Mouse (Mus musculus) left cerebral cortex, postnatal 36 days (tissue): ENCODE data around the gene Gucy2g. TPM values are rescaled to one million over a fixed set of nuclear protein-coding genes. Genes with fewer than 3 reads are reported as not detected.

ENCODE experiments used
- DNase-seq, 2 experiments: peaks; one replicate each; pipeline ENCODE4 v3.0.0; 2021 to 2022; ENCODE audit warnings: low spot score in 2 of 2, mixed read lengths in 1 of 2
- intact Hi-C: fragments of 180-260 bp; cut with DNase I; formaldehyde crosslinking; loops from one replicate; pipeline ENCODE4 v1.15.1; 2025
- total RNA-seq, 2 experiments: library from RNA; stranded (reverse); gene quantifications; 2 replicates each; pipeline ENCODE4 v1.2.3; 2021

Gene Gucy2g
- total RNA-seq, 2 experiments from 2014 or later, result 2.6 to 3.6 TPM

DNA sequence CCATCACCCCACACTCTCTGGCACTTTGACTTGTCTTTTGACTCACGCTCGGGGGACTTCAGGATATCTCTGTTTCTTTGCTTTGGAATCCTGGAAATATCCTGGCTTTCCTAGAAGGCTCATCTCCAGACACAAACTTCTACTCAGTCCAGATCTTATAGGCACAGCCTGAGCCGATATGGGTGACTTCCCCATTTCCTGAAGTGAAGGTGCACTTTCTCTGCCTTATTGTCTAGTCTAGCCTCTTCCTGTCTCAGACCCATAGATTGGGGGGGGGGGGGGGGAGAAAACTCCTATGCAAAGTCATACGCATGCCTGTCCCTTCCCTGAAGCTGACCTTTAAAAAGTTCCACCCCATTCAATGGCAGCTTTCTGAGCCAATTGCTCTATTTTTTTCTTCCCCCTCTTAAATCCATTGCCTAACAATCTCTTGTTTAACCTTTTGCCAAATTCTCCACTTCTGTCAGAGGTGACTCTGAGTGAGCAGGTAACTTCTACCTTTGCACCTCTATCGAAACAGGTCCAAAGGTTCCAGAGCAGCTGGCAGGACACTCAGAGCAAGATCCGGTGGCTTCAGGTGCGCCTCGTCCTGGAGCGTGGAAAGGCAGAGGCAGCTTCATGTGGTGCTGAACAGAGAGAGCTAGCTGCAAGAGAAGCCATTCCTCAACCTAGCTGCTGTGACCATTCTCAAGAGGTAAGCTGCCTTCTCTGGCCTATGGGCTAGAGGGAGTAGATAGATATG lies 10.5 kb upstream of the Gucy2g start, which contains the start of gene Acsl5:
Gene Acsl5, plus strand, starts transcription at position 556 of the 742 bp plus-strand sequence.
- intact Hi-C loops, result no loop called here
- DNase-seq, result no peak

DNA sequence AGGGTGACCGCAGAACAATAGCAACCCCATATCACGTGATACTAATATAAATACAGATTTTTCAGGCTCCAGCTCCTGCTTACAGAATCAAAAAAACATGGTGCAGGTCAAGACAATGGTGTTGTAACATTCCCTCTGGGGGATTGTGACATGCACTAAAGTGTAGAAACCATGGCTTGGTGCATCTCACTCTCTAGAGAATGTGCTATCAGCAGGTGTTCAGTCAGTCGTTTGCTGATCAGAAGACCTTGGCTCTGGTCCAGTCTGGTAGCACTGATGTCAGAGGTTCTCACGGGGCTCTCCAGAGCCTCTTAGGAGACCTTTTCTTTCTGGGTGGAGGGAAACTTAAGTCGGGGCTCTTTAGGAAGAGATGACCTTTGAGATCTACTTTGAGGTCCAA lies 9.4 kb upstream of the Gucy2g start:
- no peak for DNase-seq
- intact Hi-C loops, result no loop called here

DNA sequence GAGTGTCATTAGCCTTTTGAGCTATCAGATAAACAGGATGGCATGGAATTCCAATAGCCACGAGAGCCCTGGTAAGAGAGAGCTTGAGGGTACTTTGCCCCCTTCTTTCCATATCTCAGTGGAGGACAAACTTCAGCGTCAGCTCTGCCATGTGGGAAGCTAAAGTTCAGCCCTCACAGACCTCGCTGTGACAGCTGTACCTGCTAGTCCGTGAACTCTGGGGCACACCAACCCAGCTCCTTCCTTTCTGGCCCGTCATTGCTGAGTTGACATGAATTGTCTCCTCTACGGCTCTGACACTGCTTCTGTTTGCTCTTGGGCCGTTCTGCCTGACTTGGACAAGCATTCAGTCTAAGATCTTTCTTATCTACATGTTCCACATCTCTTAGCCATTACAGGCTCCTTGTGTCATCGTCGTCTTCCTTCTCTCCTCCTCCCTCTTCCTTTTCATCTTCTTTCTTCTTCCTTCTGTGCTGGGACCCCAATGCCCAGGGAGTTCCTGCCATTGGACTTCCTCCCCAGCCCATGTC lies 7.0 kb upstream of the Gucy2g start:
- intact Hi-C loops, result no loop called here
- DNase-seq, result no peak

DNA sequence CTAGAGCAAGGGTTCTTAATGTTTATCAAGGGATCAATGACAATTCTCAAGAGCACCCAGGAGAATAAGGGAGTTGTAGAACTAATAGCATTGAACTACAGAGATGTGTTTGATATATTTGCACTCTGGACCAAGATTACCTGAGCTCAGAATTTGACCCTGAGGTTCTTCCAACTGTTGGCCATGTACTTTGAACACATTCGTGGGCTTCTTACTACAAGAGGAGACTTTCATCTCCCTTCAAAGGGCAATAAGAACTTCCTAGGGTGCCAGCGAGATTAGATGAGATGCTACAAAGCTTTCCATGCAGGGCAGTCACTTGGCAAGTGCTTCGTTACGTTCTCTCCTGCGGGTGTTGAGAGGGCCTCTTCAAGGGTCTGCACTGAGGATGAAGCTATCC lies 6.5 kb upstream of the Gucy2g start:
- DNase-seq, result no peak
- intact Hi-C loops, result no loop called here

DNA sequence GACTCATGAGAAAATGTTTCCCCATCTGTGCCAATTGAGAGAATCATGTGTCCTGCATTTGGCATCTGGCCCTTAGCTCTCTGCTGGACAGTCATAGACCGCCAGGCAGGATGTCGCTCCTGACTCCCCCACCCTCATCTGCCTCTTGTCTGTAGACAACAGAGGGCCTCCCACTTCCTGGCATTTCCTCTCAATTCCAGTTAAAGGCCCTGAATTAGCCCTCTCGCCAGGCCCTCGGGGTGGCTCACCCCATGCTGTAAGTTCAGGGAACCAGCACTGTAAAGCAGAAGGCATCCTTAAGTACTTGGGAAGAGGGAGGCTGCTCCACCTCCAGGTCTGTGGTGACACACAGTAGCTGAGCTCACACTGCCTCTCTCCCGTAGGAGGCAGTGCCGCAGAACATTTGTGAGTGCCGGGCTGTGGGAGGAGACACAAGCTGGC lies 3.8 kb upstream of the Gucy2g start:
- intact Hi-C loops, result no loop called here

DNA sequence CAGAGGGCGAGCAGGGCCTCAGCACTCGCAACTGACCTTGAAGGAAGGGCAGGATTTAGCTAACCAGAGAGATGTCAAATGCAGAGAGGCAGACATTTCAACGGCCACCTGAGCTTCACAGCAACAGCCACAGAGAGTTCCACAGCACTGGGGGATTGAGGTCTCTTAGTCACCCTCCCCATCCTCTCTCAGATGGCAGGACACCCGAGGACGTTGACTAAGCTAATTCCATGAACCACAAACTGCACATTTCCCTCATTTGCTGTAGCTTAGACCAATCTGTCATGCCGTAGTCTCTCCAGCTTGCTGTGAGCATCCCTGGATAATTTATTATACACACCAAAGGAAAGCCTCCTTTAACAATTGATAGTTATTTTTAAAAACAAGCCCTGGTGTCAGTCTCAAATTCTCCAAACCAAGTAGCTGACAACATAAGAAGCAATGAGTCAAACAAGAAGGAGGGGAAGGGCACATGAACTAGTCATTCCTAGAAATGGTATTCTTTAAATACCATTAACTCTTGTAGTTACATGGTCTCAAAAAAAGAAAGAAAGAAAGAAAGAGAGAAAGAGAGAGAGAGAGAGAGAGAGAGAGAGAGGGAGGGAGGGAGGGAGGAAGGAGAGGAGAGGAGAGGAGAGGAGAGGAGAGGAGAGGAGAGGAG lies 1.1 kb downstream of the Gucy2g start:
- intact Hi-C loops, result no loop called here
- DNase-seq, result no peak

More for the DNA sequence above, 3.8 kb upstream of the Gucy2g start:
- peak; percentile 56 to 66 for DNase-seq

DNA sequence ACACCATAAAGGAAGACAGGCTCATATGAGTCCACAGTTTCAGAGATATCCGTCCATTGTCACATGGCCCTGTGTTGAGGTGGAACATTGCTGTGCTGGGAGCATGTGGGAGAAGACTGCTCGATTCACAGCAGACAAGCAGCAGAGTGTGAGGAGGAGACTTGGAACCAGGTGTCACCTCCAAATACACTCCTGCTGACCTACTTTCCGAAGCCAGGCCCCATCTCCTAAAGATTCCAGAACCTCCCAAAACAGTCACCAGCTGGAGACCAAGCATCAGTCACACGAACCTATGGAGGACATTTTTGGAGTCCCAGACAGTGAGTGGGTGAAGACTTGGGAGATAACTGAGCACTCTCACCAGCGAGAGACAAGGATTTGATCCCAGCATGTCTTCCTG lies 4.5 kb downstream of the Gucy2g start:
- DNase-seq, result peak; percentile 47 to 56
- intact Hi-C loops, result no loop called here

DNA sequence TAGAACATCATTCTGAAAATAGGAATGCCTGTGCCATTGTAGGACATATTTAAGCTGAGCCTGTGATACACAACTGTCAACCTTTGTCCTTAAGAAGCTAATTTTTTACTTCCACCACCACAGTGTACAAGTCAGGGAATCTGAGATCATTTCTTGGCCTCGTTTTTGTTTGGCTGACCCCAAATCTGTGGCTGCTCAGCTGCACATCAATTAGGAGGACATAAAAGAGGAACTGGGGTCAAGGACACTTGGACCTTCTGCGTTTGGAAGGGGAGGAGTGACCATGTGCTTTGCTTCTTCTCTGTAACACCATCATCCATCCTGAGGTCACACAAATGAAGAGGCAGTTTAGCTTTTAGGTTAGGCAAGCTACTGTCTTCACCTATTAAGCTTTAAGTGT lies 5.0 kb downstream of the Gucy2g start:
- intact Hi-C loops, result no loop called here
- DNase-seq, result no peak

DNA sequence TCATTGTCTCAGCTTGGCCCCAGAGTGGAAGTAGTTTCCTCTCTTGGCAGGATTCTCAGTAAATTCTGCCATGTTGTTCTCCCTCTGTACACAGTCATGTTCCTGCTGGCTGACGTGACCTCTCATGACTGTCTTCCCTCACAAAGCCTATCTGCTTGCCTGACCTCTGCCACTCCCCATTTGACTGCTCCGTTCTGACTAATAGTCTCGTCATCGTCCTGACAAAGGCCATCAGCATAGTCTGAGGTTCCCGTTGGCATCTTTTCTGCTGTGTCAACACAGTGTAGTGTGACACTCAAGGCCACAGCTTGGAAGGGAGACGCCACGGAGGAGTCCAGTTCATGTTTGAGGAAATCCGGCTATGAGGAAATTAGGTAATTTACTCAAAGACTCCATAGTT lies 8.9 kb downstream of the Gucy2g start:
- intact Hi-C loops, result no loop called here
- no peak for DNase-seq

DNA sequence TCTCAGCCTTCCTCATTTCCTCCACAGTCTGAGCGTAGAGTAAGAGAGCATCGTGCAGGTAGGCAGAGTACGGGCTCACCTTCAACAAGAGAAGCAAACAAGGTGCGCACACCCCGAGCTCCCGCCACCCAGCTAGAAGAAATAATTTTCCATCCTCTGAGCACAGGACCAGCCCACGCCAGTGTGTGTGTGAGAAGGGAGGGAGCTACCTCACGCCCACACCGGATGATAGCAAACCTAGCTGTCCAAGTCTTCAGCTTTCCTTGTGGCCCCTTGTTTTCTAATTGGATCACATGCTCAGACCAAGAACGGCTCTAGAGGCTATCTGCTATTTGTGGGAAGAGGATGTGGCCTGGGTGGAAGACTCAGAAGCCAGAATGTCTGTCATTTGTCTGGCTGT lies 10.0 kb downstream of the Gucy2g start:
- peak; percentile 37 to 59 for DNase-seq
- intact Hi-C loops, result no loop called here

DNA sequence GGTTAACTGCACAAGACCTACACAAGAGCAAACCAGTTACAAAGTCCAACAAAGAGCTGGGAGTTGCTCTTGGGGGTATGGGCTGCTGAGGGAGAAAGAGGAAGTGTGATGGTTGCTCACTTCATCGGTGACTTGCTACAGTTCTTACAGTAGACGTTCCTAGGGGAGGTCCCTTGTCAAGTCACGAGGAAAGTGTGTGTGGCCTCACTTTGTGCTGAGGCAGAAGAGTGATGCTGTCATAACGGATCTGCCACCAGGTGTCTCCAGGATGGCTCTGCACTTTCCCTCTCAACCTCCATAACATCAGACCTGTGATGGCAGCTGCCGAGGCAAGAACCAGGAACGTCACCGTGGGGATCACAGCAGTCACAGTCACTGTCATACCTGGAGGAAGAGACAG lies 13.9 kb downstream of the Gucy2g start:
- DNase-seq, result no peak
- intact Hi-C loops, result no loop called here

DNA sequence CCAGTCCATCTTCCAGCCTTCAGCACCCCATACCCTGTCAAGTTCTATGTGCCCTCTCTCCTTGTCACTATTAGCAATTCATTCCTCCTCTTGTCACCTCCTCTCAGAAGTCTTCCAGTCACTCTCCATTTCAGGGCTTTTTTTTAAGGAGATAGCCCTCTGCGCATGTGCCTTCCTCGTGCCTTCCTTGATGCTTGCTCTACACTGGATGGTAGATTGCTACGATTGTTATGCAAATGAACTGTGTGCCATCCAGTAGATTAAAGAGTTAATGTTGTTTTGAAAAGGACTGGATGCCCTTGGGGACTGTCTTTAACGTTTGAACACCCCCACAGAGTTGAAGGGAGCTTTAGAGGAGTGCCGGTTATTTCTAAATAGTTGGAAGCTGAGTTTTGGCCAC lies 14.4 kb downstream of the Gucy2g start:
- no peak for DNase-seq
- intact Hi-C loops, result no loop called here

DNA sequence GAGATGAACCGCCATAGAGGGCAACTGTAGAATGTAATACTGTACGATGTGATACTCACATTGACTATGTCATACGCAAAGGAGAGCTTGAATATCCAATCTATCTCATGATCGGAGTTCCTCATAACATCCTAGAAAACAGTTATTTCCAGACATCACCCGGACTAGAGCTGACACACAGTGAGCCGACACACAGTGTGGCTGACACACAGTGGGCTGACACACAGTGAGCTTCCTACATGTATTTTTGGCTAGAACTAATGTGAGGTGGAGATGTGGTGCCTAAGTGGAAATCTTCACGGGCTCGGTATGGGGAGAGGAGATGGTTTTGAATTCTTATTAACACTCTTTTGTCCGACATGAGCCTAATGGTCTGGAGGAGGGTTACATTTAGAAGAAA lies 18.8 kb downstream of the Gucy2g start:
- DNase-seq, result no peak
- intact Hi-C loops, result no loop called here

DNA sequence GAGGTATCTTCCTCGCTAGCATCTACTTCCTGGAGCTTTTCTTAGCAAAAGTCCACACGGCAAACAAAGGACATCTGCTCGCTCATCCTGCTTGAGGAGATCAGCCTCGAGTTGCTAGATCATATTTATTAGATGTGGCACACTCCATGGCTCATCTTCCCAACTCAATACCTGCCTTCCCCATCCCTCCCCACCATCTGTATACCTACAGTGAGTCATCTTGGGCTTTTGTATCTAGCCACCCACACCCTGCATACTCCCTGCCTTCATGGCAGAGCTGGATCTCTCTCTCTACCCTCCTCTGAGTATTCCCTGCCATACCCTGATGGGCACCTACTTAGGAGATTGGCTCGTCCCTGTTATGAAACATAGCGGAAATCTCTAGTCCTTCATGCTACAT lies 19.8 kb downstream of the Gucy2g start:
- peak; percentile 34 to 43 for DNase-seq
- intact Hi-C loops, result no loop called here

DNA sequence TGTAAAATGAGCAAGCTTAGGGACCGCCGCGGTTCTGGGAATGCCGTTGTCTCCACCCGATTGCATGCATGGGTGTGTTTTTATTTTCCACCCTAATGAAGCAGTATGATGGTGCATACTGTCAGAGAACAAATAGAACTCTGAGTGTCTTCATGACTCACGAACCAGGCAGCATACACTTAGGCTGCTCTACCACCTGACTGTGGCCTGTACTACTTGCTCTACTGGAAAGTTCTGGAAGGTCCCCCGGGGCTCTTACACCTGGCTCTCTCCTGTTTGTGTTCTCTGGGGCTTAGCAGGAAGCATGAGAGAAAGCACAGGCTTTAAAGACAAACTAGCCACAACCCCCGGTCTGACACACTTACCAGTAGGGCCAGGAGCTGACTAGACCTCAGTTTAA lies 21.7 kb downstream of the Gucy2g start:
- intact Hi-C loops, result loop anchor here (2.0 to 10.0 kb wide), 4 partner anchors 35 to 1465 kb away; partner anchors contain the start of genes Bbip1 and Shoc2

DNA sequence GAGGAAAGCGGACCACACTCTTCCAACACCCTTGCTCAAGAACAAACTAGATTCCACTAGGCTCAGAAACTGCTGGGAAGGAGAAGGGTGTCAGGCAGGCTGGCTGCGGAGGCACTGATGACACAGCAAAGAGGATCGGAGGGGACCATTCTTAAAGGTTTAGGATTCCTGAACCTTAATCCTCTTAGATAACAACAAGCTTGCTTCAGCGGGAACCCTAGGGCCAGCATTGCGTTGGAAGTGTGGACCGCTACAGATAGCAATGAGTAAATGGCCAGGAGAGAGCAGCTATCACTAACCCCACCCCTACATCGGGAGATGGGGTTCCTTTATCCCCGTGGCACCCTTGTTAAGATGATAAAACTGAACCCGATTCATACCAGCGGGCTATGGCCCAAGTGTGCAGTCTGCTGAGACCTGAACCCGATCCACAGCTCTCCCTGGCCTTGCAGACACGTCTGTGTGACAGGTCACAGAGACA lies 22.3 kb downstream of the Gucy2g start:
- intact Hi-C loops, result loop anchor here (2.0 to 10.0 kb wide), 4 partner anchors 36 to 1464 kb away; partner anchors contain the start of genes Bbip1 and Shoc2
- DNase-seq, result no peak

More for the DNA sequence above, 21.7 kb downstream of the Gucy2g start:
- DNase-seq, result no peak

DNA sequence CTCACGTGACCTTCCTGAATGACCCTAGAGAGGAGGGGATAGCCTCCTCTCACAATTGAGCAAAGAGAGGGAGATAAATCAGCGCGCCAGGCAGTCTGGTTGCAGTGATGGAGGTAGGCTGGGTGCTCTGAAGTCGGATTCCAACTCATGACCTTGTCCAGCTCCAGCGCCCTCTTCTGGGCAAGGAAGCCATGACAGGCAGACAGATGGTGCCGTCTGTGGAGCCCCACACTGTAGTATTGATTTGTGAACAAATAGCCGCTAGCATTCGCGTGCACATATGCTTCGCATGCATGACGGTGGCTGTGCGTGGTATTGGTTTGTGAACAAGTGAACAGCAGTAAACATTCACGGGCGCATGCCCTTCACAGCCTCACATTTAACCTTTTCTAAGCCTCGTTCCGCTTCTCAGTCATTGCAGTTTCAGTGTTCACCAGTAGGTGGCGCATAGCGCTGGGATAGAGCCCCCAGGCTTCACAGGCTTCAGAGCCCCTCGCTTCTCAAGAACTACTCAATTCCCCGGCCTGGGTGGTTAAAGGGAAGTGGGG lies 22.8 kb downstream of the Gucy2g start:
- intact Hi-C loops, result loop anchor here (2.0 to 10.0 kb wide), 4 partner anchors 37 to 1463 kb away; partner anchors contain the start of genes Bbip1 and Shoc2
- DNase-seq, result peak; percentile 85 to 86

DNA sequence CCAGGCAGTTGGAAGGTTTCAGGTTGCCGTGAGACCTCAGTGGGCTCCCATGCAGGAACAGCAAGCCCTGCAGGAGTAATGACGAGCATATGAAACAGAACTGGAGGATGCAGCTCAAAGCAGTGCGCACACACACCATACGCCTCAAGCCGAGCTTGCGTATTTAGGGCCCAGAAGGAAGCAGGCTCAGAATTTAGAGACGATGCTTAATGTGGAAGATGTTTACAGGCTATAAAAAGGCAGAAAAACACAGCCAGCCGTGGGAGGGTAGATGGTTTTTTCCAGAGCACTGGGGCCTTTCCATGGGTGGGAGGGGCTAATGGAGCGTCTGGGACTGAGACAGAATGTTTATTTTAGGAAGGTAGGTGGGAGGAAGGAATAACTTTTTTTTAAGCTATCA lies 23.7 kb downstream of the Gucy2g start:
- peak; percentile 74 to 80 for DNase-seq
- intact Hi-C loops, result loop anchor here (10.0 kb wide), 2 partner anchors 1273 to 1463 kb away; partner anchors contain the start of genes Bbip1 and Shoc2

DNA sequence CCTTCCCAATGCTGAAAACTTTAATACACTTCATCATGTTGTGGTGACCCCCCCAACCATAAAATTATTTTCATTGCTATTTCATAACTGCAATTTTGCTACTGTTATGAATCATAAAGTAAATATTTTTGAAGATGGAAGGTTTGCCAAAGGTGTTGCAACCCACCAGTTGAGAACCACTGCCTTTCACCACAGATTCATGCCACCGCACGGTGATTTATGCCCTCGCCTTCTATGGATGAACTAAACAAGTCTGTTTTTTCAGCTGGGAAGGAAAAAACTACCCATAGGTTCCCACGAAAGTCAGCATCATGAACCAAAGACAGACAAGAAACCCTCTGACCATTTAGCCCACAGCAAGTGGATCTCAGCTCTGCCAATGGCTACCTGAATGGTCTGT lies 24.2 kb downstream of the Gucy2g start:
- intact Hi-C loops, result loop anchor here (10.0 kb wide), 2 partner anchors 1272 to 1462 kb away; partner anchors contain the start of genes Bbip1 and Shoc2
- DNase-seq, result no peak
